Mouse (Mus musculus) adrenal gland, postnatal 10 days (tissue): Measurements from ENCODE around the gene Gal. TPM values are rescaled to one million over a fixed set of nuclear protein-coding genes. Genes with fewer than 3 reads are reported as not detected.

Experiments used
- total RNA-seq, 2 experiments: library from RNA; stranded (reverse); gene quantifications; 2 replicates each; pipeline ENCODE4 v1.2.3; 2021

Gal gene
- total RNA-seq, 2 experiments from 2014 or later: 15.8 to 18.0 TPM

Other genes with a start within 250 kb of the Gal start
- gene Mrpl21, start 131.6 kb downstream of the Gal start, total RNA-seq: 10 to 100 TPM; 82.2 to 91.3 TPM
- gene Ighmbp2, start 131.5 kb downstream of the Gal start, total RNA-seq: 1 to 10 TPM; 5.8 to 8.4 TPM
- 100 to 1,000 TPM; 173 to 277 TPM for gene Cpt1a, start 92.2 kb downstream of the Gal start, total RNA-seq
- 1 to 10 TPM; 1.2 to 1.4 TPM for gene Tesmin, start 25.7 kb downstream of the Gal start, total RNA-seq
- gene Ppp6r3, start 161.2 kb upstream of the Gal start, total RNA-seq: 10 to 100 TPM; 87.1 to 99.7 TPM